Mouse (Mus musculus) frontal cortex, postnatal 10 days (tissue): ENCODE results near the gene Arl8b.
A peak's percentile ranks its signal among the peaks of the same experiment; 100 is the strongest.

Experiments used
- DNase-seq, 2 experiments: peaks; one replicate each; pipeline ENCODE4 v3.0.0; 2022; ENCODE audit warnings: low spot score in 2 of 2, mixed read lengths in 1 of 2

Gene Arl8b

GRCm38 (mm10) chr6:108784796-108785195, 1.9 kb downstream of the Arl8b start:
- no peak for DNase-seq

- no peak for DNase-seq
Measured at GRCm38 (mm10) chr6:108785551-108785950, 2.7 kb downstream of the Arl8b start.

- DNase-seq, result no peak
Measured at GRCm38 (mm10) chr6:108791498-108791897, 8.6 kb downstream of the Arl8b start.

- no peak for DNase-seq
Measured at GRCm38 (mm10) chr6:108795912-108796311, 13.0 kb downstream of the Arl8b start.

GRCm38 (mm10) chr6:108796706-108797105, 13.8 kb downstream of the Arl8b start:
- DNase-seq, result no peak

GRCm38 (mm10) chr6:108805194-108805593, 22.3 kb downstream of the Arl8b start:
- DNase-seq, result no peak

- no peak for DNase-seq
Measured at GRCm38 (mm10) chr6:108805871-108806270, 23.0 kb downstream of the Arl8b start.

GRCm38 (mm10) chr6:108807446-108807845, 24.5 kb downstream of the Arl8b start:
- DNase-seq, result no peak

GRCm38 (mm10) chr6:108808786-108809185, 25.9 kb downstream of the Arl8b start:
- DNase-seq, result no peak

- no peak for DNase-seq
Measured at GRCm38 (mm10) chr6:108810237-108810636, 27.3 kb downstream of the Arl8b start.

- DNase-seq, result no peak
Measured at GRCm38 (mm10) chr6:108812134-108812533, 29.2 kb downstream of the Arl8b start.

GRCm38 (mm10) chr6:108817510-108817909, 34.6 kb downstream of the Arl8b start:
- no peak for DNase-seq

- no peak for DNase-seq
Measured at GRCm38 (mm10) chr6:108824816-108825545, 42.1 kb downstream of the Arl8b start.

GRCm38 (mm10) chr6:108826070-108826469, 43.2 kb downstream of the Arl8b start:
- DNase-seq, result no peak

- DNase-seq, result no peak
Measured at GRCm38 (mm10) chr6:108827336-108827920, 44.5 kb downstream of the Arl8b start.

- peak; percentile 95 to 96 for DNase-seq
Measured at GRCm38 (mm10) chr6:108828234-108828868, 45.5 kb downstream of the Arl8b start, which contains the start of gene Edem1. TSS of gene Edem1 (plus strand) at chr6:108828641.

- peak in 1 of 2 experiments; percentile 39 for DNase-seq
Measured at GRCm38 (mm10) chr6:108828872-108829271, 46.0 kb downstream of the Arl8b start.

- peak in 1 of 2 experiments; percentile 31 for DNase-seq
Measured at GRCm38 (mm10) chr6:108829386-108830370, 46.8 kb downstream of the Arl8b start.

- DNase-seq, result no peak
Measured at GRCm38 (mm10) chr6:108832170-108832569, 49.3 kb downstream of the Arl8b start.

- no peak for DNase-seq
Measured at GRCm38 (mm10) chr6:108832989-108833388, 50.1 kb downstream of the Arl8b start.

- DNase-seq, result no peak
Measured at GRCm38 (mm10) chr6:108833963-108834697, 51.2 kb downstream of the Arl8b start.
